Mouse (Mus musculus) olfactory bulb, adult 2 months (tissue): Measurements from ENCODE around the gene Cmpk2. TPM values are rescaled to one million over a fixed set of nuclear protein-coding genes. Genes with fewer than 3 reads are reported as not detected.
"Not testable (repeated sequence)": the region's sequence is repeated elsewhere in the genome, so short reads cannot be mapped to it uniquely, and the experiment has no call there.

Source experiments
- H3K27ac ChIP-seq: fragments of 200-500 bp; 2 replicates; pipeline ENCODE4 v1.5.1; 2012; ENCODE audit warnings: low read depth, low read length; ENCODE audit not compliant: insufficient read depth
- H3K4me1 ChIP-seq: fragments of 200-500 bp; 2 replicates; pipeline ENCODE4 v1.6.1; 2012; ENCODE audit warnings: low read length; ENCODE audit not compliant: control insufficient read depth, insufficient read depth
- H3K4me3 ChIP-seq: fragments of 200-500 bp; 2 replicates; pipeline ENCODE4 v1.5.1; 2012; ENCODE audit warnings: mild to moderate bottlenecking, low read depth, low read length, moderate library complexity; ENCODE audit not compliant: insufficient read depth
- CTCF ChIP-seq: fragments of 200-500 bp; IDR thresholded peaks from 2 replicates; pipeline ENCODE4 v1.5.1; 2012; ENCODE audit warnings: low read depth, mild to moderate bottlenecking, low read length, moderate library complexity; ENCODE audit not compliant: insufficient read depth
- POLR2A ChIP-seq: fragments of 200-500 bp; IDR thresholded peaks from 2 replicates; pipeline ENCODE4 v1.6.1; 2012; ENCODE audit warnings: mild to moderate bottlenecking, low read depth, low read length, moderate library complexity; ENCODE audit not compliant: insufficient read depth
- WGBS: fragments of 180-500 bp; shearing (Covaris S2); methylation state at CpG from one replicate; pipeline ENCODE4 v1.1.7; 2018; 5-methylcytosine and 5-hydroxymethylcytosine counted together
- polyA plus RNA-seq: library from polyadenylated mRNA; stranded (reverse); fragments of >200 nt; gene quantifications from 2 replicates; pipeline ENCODE4 v1.2.4, GENCODE M21; 2012; ENCODE audit warnings: low replicate concordance; ENCODE audit not compliant: missing spikeins, insufficient read depth, insufficient read length

The Cmpk2 gene
- polyA plus RNA-seq, 1 experiment = not detected

DNA sequence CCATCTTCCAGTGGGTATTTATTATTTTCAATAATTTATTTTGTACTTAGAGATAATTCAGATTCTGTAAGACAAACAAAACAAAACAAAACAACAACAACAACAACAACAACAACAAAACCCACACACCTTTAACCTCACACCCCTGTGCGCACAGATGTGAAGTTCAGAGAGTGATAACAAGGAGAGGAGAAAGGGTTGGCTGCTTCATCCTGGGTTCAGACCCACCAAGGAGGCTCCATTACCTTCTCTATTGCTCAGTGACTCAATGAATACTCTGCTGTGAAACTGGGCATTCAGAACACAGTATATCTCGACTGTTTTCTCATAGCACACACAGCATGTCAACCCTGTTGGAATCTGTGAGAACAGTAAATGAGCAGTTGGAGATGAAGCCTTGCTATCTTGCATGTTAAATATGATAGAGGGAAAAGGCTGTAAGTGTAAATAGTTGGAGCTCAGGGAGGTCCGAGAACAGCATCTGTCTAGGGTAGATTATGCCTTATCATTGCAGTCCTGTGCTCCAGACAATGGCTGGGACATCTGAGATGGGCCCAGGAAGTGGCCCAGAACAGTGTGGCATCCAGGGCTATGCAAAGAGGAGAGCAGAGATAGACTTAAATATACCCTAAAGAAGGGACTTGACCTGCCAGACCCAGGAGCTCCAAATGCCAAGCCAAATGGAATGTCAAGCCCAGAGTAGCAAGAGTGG, 3.9 kb downstream of the Cmpk2 start:
- peaks cover 5% of the 10 kb centered on the region; the same call in 1 of the 2 replicates for H3K4me1 ChIP-seq
- WGBS = 95% methylated on average over 3 of the region's 3 CpGs
- no peak overlapping the region for H3K27ac ChIP-seq
- H3K4me3 ChIP-seq = no peak overlapping the region
- TF ChIP-seq CTCF (no peak), POLR2A (no peak)

DNA sequence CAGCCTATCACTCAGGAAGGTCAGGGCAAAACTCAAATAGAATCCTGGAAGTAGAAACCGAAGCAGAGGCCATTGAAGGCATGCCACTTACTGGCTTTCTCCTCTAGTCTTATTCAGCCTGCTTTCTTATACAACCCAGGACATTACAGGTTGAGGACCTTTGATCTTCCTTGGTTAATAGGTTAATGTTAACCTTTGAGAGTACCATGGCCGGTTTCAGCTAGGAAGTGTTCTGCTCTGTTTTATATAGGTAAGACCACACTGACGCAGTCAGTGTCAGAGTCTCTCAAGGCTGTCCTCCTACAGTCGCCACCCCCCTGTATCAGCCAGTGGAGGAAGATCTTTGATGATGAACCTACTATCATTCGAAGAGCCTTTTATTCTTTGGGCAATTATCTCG, 4.7 kb downstream of the Cmpk2 start:
- WGBS = 98% methylated on average over 6 of the region's 6 CpGs
- TF ChIP-seq POLR2A (no peak), CTCF (no peak)
- H3K27ac ChIP-seq = no peak overlapping the region
- no peak overlapping the region for H3K4me3 ChIP-seq
- H3K4me1 ChIP-seq = peaks cover 10% of the 10 kb centered on the region

DNA sequence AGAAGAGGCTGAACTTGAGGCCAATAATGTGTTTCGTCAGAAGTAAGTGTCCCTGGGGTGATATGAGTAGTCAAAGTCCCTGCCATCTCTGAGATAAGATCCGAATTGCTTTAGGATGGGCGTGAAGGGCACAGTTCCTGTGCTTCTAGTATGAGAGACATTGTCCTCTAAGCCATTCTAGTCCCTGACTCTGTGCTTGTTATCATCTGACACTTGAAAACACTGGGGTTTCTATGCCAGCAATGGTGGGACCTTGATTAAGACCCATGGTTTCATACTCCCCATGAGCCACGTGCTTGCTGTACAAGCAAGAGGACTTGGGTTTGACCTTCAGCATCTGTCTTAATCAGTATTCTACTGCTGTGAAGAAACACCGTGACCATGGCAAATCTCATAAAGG, 8.2 kb downstream of the Cmpk2 start:
- H3K27ac ChIP-seq = no peak overlapping the region
- H3K4me1 ChIP-seq = peaks cover 7% of the 10 kb centered on the region
- H3K4me3 ChIP-seq = no peak overlapping the region
- no peak for TF ChIP-seq POLR2A
- no peak for TF ChIP-seq CTCF
- 97% methylated on average over 5 of the region's 5 CpGs for WGBS

DNA sequence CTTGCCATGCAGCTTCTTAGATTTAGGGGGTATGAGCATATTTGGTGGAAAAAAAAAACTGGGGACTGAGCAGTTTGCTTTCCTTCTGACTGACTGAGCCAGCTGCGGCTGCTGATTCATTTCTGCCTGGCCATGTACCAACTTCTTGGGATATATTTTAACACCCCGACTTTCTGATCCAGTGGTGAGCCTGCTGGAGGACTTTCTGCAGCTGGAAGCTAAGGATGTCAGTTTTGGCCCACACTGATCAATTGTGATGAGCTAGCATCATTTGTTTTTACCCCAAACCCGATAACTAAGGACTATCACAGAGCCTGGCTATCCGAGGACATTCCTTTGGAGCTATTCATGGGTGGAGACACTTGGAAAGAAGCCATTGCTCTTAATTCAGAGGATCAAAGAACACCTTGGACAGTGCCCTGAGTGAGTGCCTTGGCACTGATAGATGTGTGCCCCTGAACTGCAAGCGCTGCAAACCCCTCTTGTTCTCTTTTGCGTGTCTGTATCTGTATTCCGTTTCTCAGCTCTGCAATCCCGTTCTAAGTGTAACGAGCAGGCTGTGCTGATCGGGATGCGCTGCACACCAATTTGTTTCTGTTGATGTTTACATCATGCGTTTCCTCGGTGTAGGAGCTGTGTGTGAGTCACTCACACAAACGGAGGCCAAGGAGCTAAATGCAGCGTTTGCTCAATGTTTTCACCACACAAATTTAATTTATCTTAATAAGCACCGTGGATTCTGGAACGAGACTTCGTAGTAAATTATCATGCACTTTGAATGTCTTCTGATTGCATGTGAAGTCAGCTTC, 9.4 kb downstream of the Cmpk2 start:
- TF ChIP-seq POLR2A = no peak
- no peak for TF ChIP-seq CTCF
- Histone ChIP-seq H3K4me3 (no peak overlapping the region), H3K4me1 (peaks cover 7% of the 10 kb centered on the region), H3K27ac (no peak overlapping the region)
- WGBS = 34% methylated on average over 18 of the region's 18 CpGs

GRCm38 (mm10) chr12:26485738-26486580, 17.0 kb downstream of the Cmpk2 start:
- H3K27ac ChIP-seq, H3K4me3 ChIP-seq, H3K4me1 ChIP-seq: not testable (repeated sequence)
- 96% methylated on average over 12 of the region's 12 CpGs for WGBS

GRCm38 (mm10) chr12:26487874-26488616, 19.0 kb downstream of the Cmpk2 start:
- Histone ChIP-seq H3K27ac (no peak overlapping the region), H3K4me1 (no peaks in the 10 kb centered on the region), H3K4me3 (no peak overlapping the region)
- 21% methylated on average over 14 of the region's 14 CpGs for WGBS
- no peak for TF ChIP-seq POLR2A

- Histone ChIP-seq H3K4me1 (no peaks in the 10 kb centered on the region), H3K27ac (no peak overlapping the region), H3K4me3 (no peak overlapping the region)
- TF ChIP-seq CTCF (no peak), POLR2A (no peak)
- WGBS = 43% methylated on average over 5 of the region's 5 CpGs
These were observed 19.7 kb downstream of the Cmpk2 start for GRCm38 (mm10) chr12:26488617-26489274.

- TF ChIP-seq CTCF (no peak), POLR2A (no peak)
- WGBS = 100% methylated on average over 1 of the region's 1 CpGs
- no peak overlapping the region for H3K4me3 ChIP-seq
- no peaks in the 10 kb centered on the region for H3K4me1 ChIP-seq
- H3K27ac ChIP-seq = no peak overlapping the region
These were observed 20.9 kb downstream of the Cmpk2 start for GRCm38 (mm10) chr12:26489942-26490341.
